Mouse (Mus musculus): ENCODE measurements around the gene Cnn3.

The Cnn3 gene

DNA sequence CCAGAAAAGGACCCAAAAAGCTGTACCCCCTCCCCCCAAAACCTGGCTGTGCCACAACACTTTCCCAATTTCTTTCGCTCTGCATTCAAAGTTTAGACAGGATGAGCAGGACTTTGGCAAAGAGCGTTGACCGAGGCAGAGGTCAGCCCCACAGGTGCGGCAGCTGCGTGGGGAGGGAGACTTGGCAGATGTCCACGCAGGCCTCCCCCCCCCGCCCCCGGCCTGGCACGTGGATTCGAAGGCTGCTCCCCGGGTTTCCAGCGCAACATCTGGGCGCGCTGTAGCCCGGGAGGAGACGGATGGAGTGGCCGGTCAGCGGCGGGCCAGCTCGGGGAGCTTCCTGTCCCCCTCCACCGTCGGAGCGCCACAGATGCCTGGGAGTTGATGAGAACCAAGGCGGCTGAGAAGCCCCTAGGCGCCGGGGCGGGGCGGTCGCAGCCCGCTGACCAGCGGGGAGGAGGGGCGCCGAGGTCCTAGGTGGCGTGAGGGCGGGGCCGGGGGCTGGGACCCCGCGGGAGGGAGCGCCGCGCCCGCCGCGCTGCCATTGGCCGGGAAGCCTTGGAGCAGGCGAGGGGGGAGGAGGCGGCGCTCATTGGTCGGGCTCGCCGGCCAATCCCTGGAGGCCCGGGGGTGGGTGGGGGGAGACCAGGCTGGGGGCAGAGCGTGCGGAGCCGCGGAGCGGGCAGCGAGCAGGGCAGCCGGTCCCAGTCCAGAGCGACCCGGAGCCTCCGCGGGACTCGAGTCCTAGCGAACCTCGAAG lies at the start of gene Cnn3:
Gene Cnn3, plus strand, starts transcription at position 637 of the 760 bp plus-strand sequence.
- peak; percentile 86 for DNase-seq

DNA sequence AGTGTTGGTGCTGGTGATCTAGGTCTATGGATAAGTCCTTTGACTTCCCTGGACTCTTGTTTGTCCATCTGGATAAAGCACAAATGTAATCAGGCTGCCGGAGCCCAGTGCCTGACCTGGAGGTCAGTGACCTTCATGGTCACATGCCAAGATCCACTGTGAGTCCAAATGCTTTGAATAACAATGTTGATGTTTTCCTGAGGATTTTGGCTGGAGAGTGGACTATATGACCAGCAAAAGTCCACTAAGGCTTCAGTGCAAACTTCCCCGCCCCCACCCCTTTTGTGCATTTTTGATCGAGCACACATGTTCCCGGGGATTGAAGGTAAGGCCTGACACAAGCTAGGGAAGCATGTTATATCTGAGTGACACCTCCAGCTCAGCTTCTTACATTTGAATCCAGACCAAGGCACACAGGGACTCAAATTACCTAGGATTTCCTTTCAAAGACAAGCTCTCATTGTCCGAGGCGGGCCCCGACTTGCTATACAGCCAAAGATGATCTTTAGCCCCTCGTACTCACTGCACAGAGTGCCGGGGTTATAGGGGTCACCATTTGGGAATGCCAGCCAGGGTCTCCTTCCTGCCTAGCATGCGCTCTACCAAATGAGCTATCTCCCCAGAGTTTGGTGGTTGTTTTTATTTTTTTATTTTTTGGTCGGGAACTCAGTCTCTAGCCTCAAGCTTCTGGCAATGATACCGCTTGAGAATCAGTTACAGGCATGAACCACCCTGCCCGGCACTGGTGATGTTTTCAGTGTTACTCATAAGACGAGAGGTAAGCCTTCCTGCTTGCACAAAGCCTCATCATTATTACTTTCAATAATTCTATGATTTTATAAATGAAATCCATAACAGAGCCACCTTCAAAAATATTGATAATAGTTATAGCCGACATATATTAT lies 47.3 kb upstream of the Cnn3 start:
- no peak for DNase-seq

DNA sequence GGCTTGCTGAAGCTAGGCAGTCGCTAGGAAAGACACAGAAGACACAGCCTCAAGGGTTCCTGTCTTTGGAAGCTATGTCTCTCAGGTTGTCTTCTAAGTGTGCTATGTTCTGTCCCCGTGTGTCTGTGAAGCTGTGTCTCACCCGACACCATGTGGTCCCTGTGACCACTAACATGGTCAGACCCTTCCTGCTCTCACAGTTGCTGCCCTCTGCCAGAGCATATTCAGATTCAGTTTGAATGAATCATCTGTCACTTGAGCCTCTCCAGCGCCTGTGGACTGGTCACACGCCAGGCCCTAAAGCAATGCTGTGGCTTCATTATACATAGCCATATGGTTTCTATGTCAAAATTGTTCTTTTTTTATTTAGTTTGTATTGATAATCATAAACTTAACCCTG lies 46.6 kb upstream of the Cnn3 start:
- no peak for DNase-seq

DNA sequence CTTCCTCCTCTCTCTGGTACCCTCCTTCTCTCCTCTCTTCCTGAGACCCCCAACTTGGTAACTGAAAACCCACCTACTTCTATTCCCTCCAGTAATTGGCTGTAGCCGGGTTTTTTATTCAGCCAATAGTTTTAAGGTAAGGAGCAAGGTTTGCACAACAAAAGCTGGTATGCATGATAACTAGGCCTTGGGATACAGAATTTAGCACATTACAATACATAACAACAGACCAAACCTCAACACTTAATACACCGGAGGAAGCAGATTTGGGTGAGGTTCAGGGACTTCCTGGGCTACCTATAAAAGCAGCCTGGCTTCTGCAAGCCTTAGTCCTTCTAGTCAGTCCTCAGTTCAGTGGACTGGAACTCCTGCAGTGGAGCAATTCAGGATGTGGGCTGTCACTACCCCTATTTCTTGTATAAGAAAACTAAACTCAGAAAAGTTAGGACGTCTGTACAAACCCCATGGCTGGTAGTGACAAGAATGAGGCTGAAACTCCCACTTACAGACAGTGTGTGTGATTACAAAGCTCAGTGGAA lies 38.8 kb upstream of the Cnn3 start:
- DNase-seq = no peak

DNA sequence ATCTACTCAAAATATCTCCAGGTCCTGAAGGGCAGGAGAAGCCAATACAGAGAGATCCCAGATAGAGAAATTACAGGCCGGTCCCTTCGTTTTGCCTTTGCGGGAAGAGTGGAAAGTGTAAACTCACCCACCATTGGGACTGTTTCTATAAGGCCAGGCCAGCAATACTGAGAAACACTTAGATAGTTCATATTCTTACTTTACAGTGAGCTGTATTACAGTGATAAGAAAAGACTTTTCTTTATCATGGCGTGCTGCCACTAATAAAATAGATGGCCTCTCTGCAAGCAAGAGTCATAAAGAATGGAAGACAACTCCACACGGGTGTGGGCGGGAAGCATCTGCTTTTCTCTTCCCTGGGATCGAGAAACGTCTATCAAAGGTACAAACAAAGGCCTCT lies 36.9 kb upstream of the Cnn3 start:
- DNase-seq = no peak

DNA sequence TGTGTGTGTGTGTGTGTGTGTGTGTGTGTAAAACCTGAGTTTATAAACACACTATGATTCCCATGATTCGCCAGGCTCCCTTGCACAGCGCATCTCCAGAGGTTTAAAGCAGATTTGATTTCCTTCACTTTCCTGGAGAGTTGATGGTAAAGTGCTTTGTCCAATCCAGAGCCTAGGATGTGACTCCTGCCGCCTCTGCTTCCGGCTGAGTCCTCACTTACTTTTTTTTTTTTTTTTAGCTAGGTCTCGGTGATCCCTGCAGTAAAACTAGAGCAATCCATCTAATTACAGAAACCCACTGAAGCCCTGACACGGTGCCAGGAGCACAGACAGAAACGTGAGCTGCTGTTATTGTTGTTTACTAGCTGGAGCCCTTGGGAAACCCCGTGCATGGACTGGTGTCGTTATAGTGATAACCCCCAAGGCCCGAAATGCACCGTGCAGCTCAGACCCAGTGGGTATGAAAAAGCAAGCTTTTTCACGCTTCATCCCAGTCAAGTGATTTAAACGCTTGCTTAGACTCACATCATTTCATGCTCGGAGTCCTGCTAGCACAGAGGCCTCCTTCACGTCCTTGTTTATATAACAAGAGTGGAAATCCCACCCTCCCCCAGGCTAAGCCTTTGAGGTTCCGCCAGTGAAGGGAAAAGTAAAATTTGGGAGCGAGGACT lies 36.3 kb upstream of the Cnn3 start:
- DNase-seq = no peak

DNA sequence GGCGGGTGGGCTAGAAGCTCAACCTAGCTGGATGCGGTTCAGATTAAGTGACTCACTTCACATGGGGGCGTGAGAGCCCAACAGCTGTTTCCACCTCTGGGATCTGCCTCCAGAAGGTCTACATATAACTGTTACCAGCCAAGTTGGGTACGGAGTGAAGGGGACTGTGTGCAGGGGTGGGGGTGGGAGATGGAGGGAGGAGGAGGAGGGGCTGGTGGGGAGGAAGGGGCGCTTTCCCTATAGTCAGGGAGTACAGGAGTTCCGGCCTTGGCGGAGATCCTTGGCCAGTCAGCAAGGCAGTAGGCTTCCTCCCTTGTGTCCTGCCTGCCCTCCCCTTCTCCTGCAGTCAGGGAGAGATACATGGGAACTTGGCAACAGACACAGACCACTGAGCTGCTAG lies 35.6 kb upstream of the Cnn3 start:
- no peak for DNase-seq

DNA sequence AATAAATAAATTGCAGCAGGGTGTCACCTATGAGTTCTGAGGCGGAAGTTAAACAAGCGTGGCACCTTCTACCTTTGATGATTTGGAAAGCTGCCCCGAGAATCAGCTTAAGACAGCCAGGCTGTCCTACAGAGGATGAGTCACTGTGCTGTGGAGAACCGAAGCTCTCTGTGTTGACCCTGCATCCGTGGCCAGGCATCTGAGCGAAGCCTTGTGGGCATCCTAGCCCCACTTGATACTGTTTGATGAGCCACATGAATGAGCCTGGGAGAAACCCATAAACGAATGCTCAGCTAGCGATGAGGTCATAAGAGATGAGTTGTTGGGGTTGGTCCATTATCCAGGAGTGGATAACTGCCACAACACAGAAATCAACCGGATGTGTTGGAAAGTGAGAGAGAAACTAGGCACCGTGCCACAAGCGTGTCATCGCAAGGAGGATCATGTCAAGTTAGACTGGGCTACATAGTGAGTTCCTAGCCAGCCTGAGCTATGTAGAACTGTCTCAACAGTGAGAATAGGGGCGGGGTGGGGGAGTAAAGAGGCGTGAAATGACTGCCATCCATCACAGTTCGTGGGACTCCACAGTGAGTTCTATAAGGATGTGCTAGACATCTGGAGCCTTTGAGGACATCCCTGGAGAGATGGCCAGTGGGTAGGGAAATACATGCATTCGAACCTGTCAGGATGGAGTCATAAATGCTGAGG lies 30.6 kb upstream of the Cnn3 start:
- DNase-seq = no peak

DNA sequence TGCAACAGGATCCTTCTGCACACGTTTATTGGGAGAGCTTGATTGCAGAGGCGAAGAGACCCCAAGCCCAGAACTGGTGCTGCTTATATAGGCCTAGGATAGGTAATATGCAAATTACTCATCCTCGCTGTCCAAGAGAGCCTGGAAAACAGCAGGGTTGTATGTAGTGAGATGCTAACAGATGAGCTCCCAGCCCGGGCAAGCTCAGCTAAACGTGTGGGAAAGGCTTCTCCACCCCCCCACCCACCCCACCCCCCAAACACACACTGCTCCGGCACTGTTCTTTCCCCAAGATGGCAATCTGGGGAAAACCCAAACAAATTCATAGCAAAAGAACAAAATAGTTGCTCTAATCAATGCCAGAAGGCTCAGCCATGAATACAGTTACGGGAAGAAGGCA lies 29.7 kb upstream of the Cnn3 start:
- no peak for DNase-seq

DNA sequence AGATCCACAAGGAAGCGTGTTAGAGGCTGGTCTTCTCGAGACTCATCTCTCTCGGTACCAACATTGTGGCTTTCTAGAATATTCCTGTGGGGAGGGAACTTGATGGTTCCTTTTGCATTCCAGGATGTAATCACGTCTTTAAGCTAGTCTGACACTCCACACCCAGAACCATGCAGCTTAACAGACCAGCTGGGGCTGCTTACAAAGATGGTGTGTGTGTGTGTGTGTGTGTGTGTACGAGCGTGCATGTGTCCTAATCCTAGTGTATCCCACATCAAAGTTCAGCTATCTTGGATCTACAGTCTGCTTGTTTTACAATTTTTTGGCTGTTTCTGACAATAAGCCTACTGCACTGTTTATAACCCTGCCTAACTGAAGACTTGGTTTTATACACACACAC lies 29.3 kb upstream of the Cnn3 start:
- no peak for DNase-seq

DNA sequence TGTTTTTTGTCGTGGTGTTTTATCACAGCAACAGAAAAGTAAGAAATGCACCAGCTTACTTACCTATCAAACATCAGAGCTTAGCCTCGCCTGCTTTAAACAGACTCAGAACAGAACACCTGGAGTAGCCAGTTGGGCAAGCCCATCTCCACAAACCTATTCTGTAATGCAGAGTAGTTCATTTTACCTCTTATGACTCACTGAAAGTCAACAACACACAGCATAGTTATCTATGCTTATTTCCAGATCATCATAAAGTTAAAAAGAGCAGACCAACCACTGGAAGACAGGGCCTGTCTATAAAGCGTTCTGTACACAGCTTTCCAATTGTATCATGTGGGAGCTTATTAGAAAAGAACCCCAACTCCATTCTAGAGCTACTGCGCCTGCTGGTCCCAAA lies 24.9 kb upstream of the Cnn3 start:
- DNase-seq = no peak

DNA sequence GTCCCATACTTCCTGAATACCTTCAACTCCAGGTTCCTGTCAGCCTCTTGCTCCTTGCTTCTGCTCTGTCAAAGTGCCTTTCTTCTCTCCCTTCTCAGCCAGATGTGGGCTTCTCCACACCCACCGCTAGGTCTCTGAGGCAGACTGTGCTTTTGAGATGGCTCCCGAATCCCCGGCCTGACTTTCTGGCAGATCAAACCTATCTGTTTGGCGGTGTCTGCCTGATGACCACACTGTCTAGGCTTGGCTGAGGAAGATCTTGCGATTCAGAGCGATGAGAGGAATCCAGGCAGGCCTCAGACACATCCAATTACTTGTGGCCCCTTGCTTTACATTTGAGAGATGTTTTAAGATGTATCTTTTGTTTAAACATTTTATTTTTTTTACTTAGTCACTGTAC lies 24.2 kb upstream of the Cnn3 start:
- no peak for DNase-seq

DNA sequence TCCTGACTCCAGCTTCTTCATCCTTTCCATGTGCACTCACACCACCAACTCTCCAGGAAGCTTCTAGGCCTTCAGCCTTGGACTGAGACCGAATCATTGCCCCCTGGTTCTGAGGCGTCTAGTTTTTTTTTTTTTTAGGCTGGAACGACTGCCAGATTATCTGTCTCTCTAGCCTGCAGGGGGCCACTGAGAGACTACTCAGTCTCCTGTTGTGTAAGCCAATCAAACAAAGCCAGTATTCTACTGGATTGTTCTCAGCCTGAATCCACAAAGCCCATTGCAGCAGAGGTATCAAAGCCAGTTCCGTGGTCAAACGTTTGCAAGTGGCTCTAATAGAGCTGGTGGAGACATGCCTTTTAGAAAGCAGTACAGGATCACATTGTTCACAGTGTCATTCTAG lies 22.8 kb upstream of the Cnn3 start:
- DNase-seq = no peak

DNA sequence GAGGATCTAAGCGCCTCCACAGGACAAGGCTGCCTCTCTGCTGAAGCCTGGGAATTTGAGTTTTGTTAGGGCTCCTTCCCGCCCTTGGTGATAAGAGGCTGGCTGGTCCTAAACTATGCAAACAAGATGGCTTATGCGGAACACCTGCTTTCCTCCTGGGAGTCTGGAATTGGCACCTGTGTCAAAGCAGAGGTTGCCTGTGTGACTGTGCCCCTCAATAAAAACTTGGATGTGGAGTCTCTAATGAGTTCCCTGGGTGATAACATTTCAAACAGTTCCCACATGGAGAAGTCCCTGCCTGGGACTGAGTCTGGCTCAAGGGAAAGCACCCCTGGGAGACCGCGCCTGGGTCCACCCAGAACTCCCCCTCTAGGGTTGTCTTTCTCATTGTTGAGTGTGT lies 21.2 kb upstream of the Cnn3 start:
- no peak for DNase-seq

DNA sequence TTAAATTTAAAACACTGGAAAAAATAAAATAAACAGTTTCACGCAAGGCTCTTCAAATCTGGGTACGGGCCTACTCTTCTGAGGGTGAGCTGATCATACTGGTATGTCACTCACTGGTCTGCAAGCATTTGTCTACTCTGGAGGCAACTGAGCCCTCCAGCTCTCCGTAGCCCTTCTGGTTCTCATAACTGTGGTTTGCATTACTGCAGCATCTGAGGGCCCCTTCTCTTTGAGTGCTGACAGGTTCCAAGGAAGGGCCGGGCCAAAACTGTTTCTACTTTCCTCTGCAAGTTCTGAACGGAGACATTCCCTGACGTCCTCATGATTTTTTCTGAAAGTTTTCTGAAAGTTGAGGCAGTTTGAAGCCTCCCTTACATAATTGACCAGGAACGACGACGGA lies 18.9 kb upstream of the Cnn3 start:
- DNase-seq = no peak

DNA sequence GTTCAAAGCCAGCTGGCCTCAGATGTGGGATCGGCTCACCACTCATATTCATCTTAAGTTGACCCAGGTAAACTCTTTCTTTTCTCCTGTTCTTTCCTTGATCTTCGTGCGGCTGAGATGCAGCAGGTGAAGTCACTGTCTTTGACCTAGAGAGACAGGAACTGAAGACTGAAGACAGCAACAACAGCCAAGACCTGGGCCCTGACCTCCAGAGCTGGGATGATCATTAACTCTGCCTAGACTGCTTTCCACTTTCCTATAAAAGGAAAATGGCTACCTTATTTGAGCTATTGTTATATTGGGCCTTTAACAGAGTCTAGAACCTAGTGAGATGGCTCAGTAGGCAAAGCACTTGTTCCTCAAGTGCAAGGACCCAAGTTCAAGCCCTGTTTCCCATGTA lies 17.9 kb upstream of the Cnn3 start:
- no peak for DNase-seq

DNA sequence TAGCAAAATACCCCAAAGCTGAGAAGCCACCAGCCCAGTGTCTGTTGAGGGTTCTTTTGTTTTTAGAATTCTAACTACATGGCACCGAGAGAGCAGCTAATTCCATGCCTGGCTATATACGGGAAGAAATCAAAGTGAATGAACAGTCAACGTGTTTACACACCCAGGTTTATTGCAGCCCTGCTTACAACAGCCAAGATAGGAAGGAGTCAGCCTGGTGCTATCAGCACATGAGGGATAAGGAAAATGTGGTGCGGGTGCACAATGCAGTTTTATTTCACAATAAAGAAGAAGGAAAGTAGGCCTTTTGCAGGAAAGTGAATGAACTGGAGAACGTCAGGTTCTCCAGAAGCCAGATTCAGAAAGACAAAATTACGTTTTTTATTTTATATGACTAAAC lies 14.8 kb upstream of the Cnn3 start:
- DNase-seq = no peak

DNA sequence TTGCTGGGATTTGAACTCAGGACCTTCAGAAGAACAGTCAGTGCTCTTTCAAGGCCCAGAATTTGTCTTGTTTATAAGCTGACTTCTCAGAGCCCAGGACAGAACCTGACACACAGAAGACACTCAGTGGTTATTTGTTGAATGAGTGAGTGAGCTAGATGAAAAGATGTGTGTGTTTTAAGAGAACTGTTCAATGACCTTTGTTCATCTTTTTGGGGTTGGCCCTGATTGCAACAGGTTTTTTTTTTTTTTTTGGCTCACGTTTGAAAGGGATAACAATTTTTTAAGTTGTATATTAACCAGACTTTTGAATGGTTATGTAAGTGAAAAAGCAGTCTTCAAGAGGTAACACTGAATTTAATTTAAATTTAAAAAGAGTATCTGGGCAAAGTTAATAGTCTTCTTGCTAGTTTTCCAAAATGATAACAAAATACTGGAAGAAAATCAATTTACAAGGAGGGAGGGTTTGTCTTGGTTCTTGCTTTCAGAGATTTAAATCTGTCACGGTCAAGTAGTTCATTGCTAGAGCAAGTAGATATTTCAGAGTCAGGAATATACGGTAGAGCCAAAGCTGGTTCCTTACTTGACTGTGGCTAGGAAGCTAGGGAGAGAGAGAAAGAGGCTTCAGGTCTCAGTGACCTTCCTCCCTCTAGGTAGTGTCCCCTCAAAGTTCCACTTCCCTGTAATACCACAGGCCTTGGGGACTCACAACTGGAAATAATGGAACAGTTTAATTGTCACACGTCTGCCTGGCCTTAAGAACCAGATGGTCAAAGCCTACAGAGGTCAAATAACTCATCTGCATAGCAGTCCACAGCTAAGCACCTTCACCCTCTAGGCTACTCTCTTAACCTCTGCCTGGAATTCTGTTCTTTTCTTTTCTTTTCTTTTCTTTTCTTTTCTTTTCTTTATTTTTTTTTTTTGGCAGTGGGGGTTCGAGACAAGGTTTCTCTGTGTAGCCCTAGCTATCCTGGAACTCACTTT lies 9.8 kb upstream of the Cnn3 start:
- DNase-seq = no peak

DNA sequence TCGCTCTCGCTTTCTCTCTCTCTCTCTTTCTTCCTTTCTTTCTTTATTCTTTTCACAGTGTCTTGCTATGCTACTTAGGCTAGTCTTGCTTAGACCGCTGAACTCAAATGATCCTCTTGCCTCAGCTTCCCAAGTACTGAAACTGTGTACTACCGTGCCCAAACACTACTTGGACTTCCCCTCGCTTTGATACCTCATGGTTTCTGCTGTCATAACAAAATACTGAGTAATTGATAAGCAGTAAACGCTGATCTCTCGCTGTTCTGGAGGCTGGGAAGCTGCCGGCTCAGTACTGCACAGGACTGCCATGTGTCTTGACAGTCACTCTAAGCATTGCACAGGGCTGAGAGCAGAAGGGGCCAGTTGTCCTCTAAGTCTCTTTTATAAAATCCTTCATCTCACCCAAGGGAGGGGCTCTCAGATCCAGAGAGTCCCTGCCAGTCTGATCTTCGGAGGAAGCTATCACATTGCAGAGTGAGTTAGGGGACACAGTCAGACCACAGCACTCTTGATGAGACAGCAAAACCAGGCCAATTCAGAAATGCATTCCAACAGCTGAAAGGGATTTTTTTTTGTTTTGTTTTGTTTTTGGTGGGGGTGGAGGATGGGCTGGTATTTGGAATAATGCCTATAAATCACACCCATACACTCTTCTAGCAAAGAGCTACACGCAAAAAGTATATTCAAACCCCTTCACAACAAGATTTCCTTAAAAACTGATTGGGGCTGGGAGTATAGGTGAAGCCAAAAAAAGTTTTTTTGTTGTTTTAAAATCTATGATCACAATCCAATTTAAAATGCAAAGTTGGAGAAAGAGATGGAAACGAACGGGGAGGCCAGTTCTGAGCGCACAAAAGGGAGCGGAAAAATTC lies 8.7 kb upstream of the Cnn3 start:
- no peak for DNase-seq

DNA sequence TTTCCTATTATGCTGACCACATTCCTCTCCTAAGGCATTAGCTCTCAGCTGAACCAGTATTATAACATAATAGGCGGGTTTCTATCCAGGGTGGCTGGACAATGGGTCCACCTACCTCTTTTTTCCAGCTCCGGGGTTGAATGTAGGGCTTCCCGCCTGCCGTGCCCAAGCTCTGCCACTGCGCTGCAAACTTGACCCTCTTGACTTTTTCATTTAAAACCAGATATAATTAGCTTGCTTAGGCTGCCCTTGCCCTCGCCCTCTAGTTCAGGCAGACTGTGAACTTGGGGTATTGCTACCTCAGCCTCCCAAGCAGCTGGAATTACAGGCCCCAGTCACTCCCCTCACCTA lies 8.1 kb upstream of the Cnn3 start:
- no peak for DNase-seq
